Mouse (Mus musculus) heart, adult 18-20 months (tissue): ENCODE results near the gene Cd209b. TPM values are rescaled to one million over a fixed set of nuclear protein-coding genes. Genes with fewer than 3 reads are reported as not detected.
A peak's percentile ranks its signal among the peaks of the same experiment; 100 is the strongest.

Source experiments
- DNase-seq, 2 experiments: peaks; one replicate each; pipeline ENCODE4 v3.0.0; 2021 to 2022; ENCODE audit warnings: mixed read lengths in 1 of 2
- long read RNA-seq, 2 experiments: library from polyadenylated mRNA; stranded (forward); transcript quantifications; one replicate each; pipeline ENCODE4 v2.0.0; 2021
- total RNA-seq, 2 experiments: library from RNA; stranded (reverse); gene quantifications; 2 replicates each; pipeline ENCODE4 v1.2.3; 2021

Gene Cd209b
- total RNA-seq = 10 to 100 TPM in 1 of 2 experiments, 1 to 10 TPM in 1; 1.9 to 18.2 TPM
- long read RNA-seq, experiment 1, partial matches to known transcripts = 0 of 3 reads
- long read RNA-seq, experiment 1, other reads (novel, unspliced or antisense) = 1 of 3 reads
- long read RNA-seq, experiment 2, transcript Cd209b-201 (10 exons, 2,039 nt) = major isoform, 8 of 11 reads
- long read RNA-seq, experiment 2, partial matches to known transcripts = 0 of 11 reads
- long read RNA-seq, experiment 2, other reads (novel, unspliced or antisense) = 2 of 11 reads

DNA sequence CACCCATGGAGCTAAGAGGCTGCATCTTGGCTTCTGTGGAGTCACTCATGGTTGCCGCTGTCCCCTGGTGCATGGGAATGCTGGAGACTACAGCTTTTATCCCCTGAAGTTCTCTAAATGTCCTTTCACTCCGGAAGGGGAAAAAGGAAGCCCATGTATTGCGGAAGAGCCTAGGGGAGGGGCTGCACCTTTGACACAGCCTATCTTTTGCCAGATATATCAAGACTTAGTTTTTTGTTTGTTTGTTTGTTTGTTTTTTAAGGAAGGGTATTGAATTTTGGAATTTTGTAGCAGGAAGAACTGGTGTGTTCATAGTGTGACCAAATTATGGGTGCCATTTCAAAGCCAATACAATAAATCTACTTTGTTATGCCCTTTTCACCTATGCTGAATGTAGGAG lies at the start of gene Cd209b:
Gene Cd209b, minus strand, starts transcription at position 101 of the 400 bp plus-strand sequence.
- no peak for DNase-seq

DNA sequence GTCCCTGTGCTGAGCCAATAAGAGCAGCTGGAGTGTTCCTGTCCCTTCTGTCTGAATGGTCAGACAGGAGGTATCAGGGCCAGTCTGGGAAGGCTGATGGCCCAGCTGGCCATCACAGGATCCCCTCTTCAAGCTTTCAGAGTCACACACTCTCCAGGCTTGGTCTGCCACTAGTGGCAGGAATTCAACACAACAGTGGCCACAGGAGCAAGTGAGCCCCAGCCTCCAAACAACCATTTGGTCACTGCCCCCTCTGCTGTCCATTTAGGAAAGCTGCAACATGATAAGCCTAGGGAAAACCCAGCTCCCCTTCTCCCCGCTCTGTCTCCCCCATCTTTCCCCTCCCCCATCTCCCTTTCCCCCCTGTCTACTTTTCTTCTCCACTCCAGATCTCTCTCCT lies 29.4 kb upstream of the Cd209b start:
- peak; percentile 39 to 52 for DNase-seq

DNA sequence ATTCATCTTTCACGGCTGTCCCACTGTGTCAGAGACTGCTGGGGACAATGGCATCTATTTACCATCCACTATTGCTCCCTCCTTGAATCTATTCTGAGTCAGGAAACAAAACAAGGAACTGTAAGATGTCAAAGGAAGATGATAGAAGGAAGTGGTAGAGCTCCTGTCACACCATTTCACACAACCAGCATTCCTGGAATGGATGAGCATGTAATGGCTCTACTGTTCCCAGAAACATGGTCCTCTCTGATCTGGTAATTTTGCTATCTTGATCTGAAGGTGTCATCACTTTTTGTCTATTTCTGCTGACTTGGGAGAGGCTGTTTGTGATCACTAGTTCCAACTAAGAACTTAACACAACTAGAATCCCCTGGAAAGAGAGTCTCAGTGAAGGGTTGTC lies 28.0 kb upstream of the Cd209b start, which contains the start of gene Cd209c:
Gene Cd209c, minus strand, starts transcription at position 101 of the 400 bp plus-strand sequence.
- DNase-seq = no peak

GRCm38 (mm10) chr8:3940023-3940422 lies 13.4 kb upstream of the Cd209b start:
- DNase-seq = no peak

- peak in 1 of 2 experiments; percentile 8 for DNase-seq
Measured at GRCm38 (mm10) chr8:3878455-3878854, 48.2 kb downstream of the Cd209b start, which contains the start of gene Cd209d. TSS of gene Cd209d (minus strand) at chr8:3878555.

DNA sequence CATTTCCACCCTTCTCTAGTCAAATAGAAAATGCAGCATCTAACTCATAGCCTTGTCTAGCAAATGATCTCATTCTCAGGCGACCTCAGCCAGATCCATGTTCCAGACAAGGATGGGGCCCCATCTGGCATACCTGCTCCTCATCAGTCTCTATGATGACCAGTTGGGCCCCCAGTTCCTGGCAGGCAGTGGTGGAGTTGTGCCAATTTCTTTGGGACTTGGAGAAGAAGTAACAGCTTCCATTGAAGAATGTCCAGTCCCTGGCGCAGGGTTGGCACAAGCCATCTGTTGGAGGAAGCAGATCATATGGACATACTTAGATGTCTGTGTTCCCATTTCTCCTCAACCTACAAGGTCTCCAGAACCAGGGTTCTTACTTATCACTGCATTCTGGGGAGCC lies 50.5 kb downstream of the Cd209b start:
- no peak for DNase-seq

Other genes with a start within 250 kb of the Cd209b start
- 1 to 10 TPM in 1 of 2 experiments, not detected in 1; 3.4 TPM for gene Fcer2a, start 232.7 kb downstream of the Cd209b start, total RNA-seq
- 1 to 10 TPM in 1 of 2 experiments, under 1 TPM in 1; 0.47 to 1.0 TPM for gene Clec4g, start 206.2 kb downstream of the Cd209b start, total RNA-seq
- gene Cd209a, start 177.9 kb downstream of the Cd209b start, total RNA-seq = under 1 TPM; 0.82 to 0.87 TPM
- gene Cd209e, start 72.5 kb downstream of the Cd209b start, total RNA-seq = not detected
- gene Cd209d, start 48.3 kb downstream of the Cd209b start, total RNA-seq = 1 to 10 TPM; 1.5 TPM
- gene Cd209c, start 27.9 kb upstream of the Cd209b start, total RNA-seq = under 1 TPM in 1 of 2 experiments, not detected in 1; 0.59 TPM
- gene Cd209f, start 179.0 kb upstream of the Cd209b start, total RNA-seq = 1 to 10 TPM in 1 of 2 experiments, under 1 TPM in 1; 0.95 to 1.4 TPM
- under 1 TPM; 0.37 to 0.64 TPM for gene Cd209g, start 207.3 kb upstream of the Cd209b start, total RNA-seq
- gene Evi5l, start 239.7 kb upstream of the Cd209b start, total RNA-seq = 10 to 100 TPM; 24.1 to 26.3 TPM